Mouse (Mus musculus) G1E-ER4 (cell line): ENCODE measurements around the gene Zfhx3. TPM values are rescaled to one million over a fixed set of nuclear protein-coding genes. Genes with fewer than 3 reads are reported as not detected.

Source experiments
- GATA1 ChIP-seq: IDR thresholded peaks from one replicate; pipeline ENCODE4 v1.8.0; 2012; ENCODE audit warnings: low read length, inconsistent platforms
- polyA plus RNA-seq: library from polyadenylated mRNA; stranded (reverse); fragments of >175 nt; gene quantifications from 2 replicates; pipeline ENCODE4 v1.2.3, GENCODE M21; 2012

Zfhx3 gene
- polyA plus RNA-seq, 1 experiment = not detected

GRCm38 (mm10) chr8:108869935-108870334 is 927.5 kb downstream of the Zfhx3 start:
- TF ChIP-seq GATA1 = no peak

GRCm38 (mm10) chr8:108870371-108870770 is 927.9 kb downstream of the Zfhx3 start:
- TF ChIP-seq GATA1 = no peak

GRCm38 (mm10) chr8:108875722-108876121 is 933.3 kb downstream of the Zfhx3 start:
- TF ChIP-seq GATA1 = no peak

- TF ChIP-seq GATA1 = no peak
Observed at GRCm38 (mm10) chr8:108880101-108880500, 937.7 kb downstream of the Zfhx3 start.

GRCm38 (mm10) chr8:108881336-108881735 is 938.9 kb downstream of the Zfhx3 start:
- no peak for TF ChIP-seq GATA1

- no peak for TF ChIP-seq GATA1
Observed at GRCm38 (mm10) chr8:108882073-108882472, 939.6 kb downstream of the Zfhx3 start.

GRCm38 (mm10) chr8:108883381-108883780 is 940.9 kb downstream of the Zfhx3 start:
- TF ChIP-seq GATA1 = no peak

- TF ChIP-seq GATA1 = no peak
Observed at GRCm38 (mm10) chr8:108884947-108885346, 942.5 kb downstream of the Zfhx3 start.

- TF ChIP-seq GATA1 = no peak
Observed at GRCm38 (mm10) chr8:108885450-108885849, 943.0 kb downstream of the Zfhx3 start.

GRCm38 (mm10) chr8:108885861-108886260 is 943.4 kb downstream of the Zfhx3 start:
- TF ChIP-seq GATA1 = no peak

- TF ChIP-seq GATA1 = no peak
Observed at GRCm38 (mm10) chr8:108886599-108887255, 944.3 kb downstream of the Zfhx3 start.

- no peak for TF ChIP-seq GATA1
Observed at GRCm38 (mm10) chr8:108887256-108887615, 944.8 kb downstream of the Zfhx3 start.

GRCm38 (mm10) chr8:108887890-108888289 is 945.4 kb downstream of the Zfhx3 start:
- no peak for TF ChIP-seq GATA1

GRCm38 (mm10) chr8:108888924-108889323 is 946.5 kb downstream of the Zfhx3 start:
- no peak for TF ChIP-seq GATA1

- TF ChIP-seq GATA1 = no peak
Observed at GRCm38 (mm10) chr8:108889406-108889805, 947.0 kb downstream of the Zfhx3 start.

- no peak for TF ChIP-seq GATA1
Observed at GRCm38 (mm10) chr8:108894287-108894686, 951.8 kb downstream of the Zfhx3 start.

GRCm38 (mm10) chr8:108896468-108897346 is 954.3 kb downstream of the Zfhx3 start:
- TF ChIP-seq GATA1 = no peak
